Mouse (Mus musculus): Measurements from ENCODE around the gene Zfp518a. TPM values are rescaled to one million over a fixed set of nuclear protein-coding genes. Genes with fewer than 3 reads are reported as not detected.
A peak's percentile ranks its signal among the peaks of the same experiment; 100 is the strongest.

Gene Zfp518a
- total RNA-seq (2021) = 10 to 100 TPM; 12.0 to 15.2 TPM
- long read RNA-seq, experiment 1, partial matches to known transcripts = 0 of 3 reads
- long read RNA-seq, experiment 1, other reads (novel, unspliced or antisense) = 3 of 3 reads
- long read RNA-seq, experiment 2, partial matches to known transcripts = 1 of 4 reads
- long read RNA-seq, experiment 2, other reads (novel, unspliced or antisense) = 3 of 4 reads

DNA sequence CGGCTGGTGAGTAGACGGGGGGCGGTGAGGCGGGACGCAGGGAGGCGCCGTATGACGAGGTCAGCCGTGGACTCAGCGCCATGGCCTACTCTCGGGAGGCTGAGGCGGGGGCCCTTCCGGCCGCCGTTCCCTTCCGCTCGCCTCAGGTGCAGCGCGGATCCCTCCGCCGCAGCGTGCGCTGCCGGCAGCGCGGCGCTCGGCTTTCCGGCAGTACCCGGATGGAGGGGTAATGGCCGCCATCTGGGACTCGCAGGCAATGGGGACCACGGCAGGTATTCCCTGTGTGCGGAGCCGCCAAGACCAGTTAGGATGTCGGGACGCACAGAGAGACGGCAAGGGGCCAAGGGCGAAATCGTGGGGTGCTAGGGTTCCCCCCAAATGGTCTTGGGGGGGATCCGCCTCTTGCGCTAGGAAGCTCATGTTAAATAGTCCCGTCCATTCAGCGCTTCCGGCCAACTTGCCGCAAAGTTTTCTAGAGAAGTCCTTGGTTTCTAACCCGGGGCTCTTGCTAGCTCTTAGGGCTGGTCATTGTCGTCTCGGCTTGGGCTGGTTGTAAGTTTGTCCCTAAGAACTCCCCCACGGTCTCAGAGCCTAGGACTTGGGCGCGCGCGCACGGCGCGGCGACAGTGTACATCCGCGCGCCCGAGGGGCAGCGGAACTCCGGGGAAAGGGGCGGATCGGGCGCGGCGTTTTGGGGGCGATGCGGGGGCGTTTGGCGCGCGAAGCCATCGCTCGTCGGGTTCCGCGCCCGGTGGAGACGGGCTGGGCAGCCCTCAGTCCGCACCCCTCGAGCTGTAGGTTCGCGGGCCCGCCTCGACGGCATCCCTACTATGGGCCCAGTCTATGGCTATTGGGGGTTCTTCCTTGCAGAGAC is at the start of gene Zfp518a:
Gene Zfp518a, plus strand, starts transcription at position 187 of the 874 bp plus-strand sequence.
- DNase-seq = peak; percentile 93

GRCm38 (mm10) chr19:40844731-40845130 is 49.8 kb upstream of the Zfp518a start:
- peak; percentile 23 for DNase-seq

GRCm38 (mm10) chr19:40849391-40849790 is 45.1 kb upstream of the Zfp518a start:
- no peak for DNase-seq

- no peak for DNase-seq
Observed at GRCm38 (mm10) chr19:40859555-40859954, 35.0 kb upstream of the Zfp518a start.

GRCm38 (mm10) chr19:40868284-40868683 is 26.2 kb upstream of the Zfp518a start:
- DNase-seq = no peak

DNA sequence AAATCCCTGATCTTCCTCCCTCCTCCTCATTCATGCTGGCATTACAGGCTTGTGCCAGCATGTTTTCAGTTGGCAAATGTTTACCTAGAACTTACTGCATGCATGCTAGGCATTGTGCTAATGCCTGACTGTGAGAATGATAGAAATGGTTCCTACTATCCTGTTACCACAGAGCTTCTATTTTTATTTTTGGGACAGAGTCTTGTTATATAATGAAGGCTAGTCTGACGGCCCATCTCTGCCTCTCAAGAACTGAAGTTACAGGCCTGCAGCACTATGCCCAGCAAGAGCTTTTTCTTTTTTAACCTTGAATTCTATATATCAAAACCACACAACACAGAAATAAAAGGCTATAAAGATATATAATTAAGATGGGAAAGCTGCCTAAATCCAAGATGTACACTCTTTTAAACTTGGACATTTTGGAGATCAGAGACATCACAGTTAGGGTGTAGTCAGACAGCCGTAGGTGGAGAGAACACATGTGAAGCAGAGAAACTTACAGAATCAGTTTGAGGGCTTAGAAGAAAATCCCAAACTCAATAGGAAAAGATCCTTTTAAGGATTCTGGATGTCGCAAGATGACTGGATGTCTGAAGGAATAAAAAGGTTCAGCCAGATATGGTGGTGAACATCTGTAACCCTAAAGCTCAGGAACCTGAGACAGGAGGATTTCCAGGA is 24.9 kb upstream of the Zfp518a start:
- no peak for DNase-seq

DNA sequence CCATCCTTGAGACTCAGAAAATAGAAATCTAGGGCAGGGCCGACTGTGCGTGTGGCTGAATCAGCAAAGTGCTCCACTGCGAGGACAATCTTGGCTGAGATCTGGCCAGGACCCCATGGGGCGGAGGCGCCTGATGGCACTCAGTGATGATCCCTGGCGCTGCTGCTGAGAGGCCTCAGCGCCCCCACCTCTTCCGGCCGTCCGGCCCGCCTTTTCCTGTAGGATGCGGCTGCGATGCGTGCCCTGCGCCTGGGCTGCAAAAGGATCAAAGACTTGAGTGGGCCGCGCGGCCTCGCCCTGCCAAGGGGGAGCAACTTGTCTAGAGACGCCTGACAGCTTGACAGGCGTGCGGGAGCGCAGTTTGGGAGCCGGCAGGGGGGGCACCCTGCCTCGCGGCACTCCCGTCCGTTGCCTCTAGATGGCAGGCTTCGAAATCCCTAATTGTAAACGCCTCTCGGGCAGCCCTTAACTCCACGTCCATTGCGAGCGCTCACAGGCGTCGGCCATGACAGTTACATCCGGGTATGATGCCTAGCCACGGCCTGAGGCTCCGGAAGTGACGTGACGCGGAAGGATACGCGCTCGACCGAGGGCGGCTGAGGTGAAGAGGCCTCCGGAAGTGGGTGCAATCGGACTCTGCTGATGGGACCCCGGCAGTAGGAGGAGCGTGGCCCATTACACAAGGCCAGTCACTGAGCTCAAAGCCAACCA is 21.4 kb upstream of the Zfp518a start:
- DNase-seq = peak; percentile 93

GRCm38 (mm10) chr19:40881700-40882099 is 12.8 kb upstream of the Zfp518a start:
- DNase-seq = no peak

DNA sequence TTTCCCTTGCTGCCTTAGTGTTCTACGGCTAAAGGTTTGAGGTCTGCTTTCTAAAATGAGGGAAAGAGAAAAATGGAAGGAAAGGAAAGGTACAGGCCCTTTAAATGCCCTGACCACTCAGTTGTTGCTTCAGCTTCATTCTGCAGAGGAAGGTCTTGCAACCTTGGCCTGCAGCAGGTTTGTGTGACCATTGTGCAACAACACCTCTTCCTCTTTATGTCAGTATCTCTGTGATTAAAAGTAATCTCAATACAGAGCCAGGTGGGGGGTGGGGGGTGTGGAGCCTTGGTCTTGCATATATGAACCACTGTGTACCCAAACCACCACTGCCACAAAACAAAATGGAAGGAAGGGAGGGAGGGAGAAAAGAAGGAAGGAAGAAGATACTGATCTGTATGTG is 5.6 kb upstream of the Zfp518a start:
- DNase-seq = no peak

DNA sequence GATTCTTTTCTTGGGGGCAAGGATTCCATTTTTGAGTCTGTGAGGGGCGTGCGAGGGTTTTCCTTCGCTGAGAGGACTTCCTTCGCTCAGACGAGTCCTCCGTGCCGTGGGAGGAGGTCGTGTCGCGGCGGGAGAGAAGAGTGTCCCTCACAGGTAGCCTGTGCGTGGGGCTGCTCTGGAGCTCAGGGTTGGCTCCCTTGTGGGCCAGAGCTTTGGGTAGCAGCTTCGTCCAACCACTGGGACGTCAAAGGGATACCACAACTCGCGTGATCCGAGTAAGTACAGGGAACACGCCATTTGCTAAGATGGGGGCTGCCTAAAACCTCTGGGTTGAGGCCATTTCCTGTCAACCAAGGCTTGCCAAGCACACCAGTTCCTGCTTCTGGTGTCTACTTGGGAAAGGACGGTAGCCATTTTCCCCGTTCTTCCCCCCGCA is 416 bp upstream of the Zfp518a start:
- no peak for DNase-seq

DNA sequence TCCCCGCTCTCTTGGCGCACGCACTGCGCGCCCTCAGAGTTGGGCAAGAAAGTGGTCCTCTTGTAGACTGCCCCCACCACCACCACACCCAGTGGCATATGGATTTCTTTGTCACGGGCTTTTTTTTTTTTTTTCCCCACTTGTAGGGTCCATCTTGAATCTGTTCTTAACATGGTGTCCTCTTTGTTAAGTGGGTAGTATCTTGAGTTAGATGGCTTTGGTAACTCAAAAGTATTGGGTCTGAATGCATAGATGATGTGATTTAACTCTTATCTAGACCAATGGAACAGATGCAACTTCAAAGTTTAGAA is 843 bp downstream of the Zfp518a start:
- no peak for DNase-seq

- DNase-seq = no peak
Observed at GRCm38 (mm10) chr19:40931581-40932369, 37.3 kb downstream of the Zfp518a start.

GRCm38 (mm10) chr19:40935376-40935775 is 40.9 kb downstream of the Zfp518a start:
- no peak for DNase-seq

GRCm38 (mm10) chr19:40936038-40936437 is 41.5 kb downstream of the Zfp518a start:
- DNase-seq = peak; percentile 26

- no peak for DNase-seq
Observed at GRCm38 (mm10) chr19:40943552-40943951, 49.0 kb downstream of the Zfp518a start.

- DNase-seq = no peak
Observed at GRCm38 (mm10) chr19:40946937-40947577, 52.6 kb downstream of the Zfp518a start.

DNA sequence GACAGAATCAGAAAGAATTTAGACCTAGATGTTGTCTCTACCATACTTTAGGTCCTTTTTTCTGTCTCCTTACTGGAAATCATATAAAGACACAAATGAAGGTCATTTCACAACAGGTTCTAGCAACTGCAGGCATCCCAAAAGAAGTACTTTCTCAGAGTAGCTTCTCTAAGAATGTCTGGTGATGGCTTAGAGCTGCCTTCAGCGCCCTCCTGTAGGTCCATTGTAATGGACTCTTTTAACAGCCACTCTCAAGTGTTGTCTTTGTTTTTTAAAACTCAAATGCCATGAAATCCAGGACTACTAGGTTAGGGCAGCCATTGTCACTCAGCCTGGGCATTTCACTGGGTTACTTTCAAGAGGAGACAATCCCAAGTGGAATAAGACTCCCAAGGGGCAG is 64.5 kb downstream of the Zfp518a start:
- DNase-seq = no peak

GRCm38 (mm10) chr19:40962988-40963387 is 68.5 kb downstream of the Zfp518a start:
- peak; percentile 75 for DNase-seq

GRCm38 (mm10) chr19:40964367-40964891 is 69.9 kb downstream of the Zfp518a start:
- no peak for DNase-seq

GRCm38 (mm10) chr19:40964936-40965850 is 70.7 kb downstream of the Zfp518a start:
- no peak for DNase-seq

All from adrenal gland, postnatal 10 days (tissue).